Mouse (Mus musculus) forebrain, embryonic 10.5 days (tissue): Measurements from ENCODE around the gene Klk9. TPM values are rescaled to one million over a fixed set of nuclear protein-coding genes. Genes with fewer than 3 reads are reported as not detected.

Source experiments
- DNase-seq: peaks from one replicate; pipeline ENCODE4 v3.0.0-alpha.2; 2017; ENCODE audit warnings: low spot score; ENCODE audit errors: extremely low spot score
- H3K27ac ChIP-seq: fragments of 300-500 bp; sonication (generic); 2 replicates; pipeline ENCODE4 v1.5.1; 2016; ENCODE audit warnings: mild to moderate bottlenecking
- H3K27me3 ChIP-seq: fragments of 300-500 bp; sonication (generic); 2 replicates; pipeline ENCODE4 v1.6.1; 2016; ENCODE audit warnings: mild to moderate bottlenecking; ENCODE audit not compliant: poor library complexity, severe bottlenecking
- H3K36me3 ChIP-seq: fragments of 300-500 bp; sonication (generic); replicated peaks from 2 replicates; pipeline ENCODE4 v1.6.1; 2016; ENCODE audit warnings: mild to moderate bottlenecking, moderate library complexity
- H3K4me1 ChIP-seq: fragments of 300-500 bp; sonication (generic); 2 replicates; pipeline ENCODE4 v1.6.1; 2016
- H3K4me3 ChIP-seq: fragments of 300-500 bp; sonication (generic); 2 replicates; pipeline ENCODE4 v1.5.1; 2016; ENCODE audit warnings: mild to moderate bottlenecking, moderate library complexity
- H3K9me3 ChIP-seq: fragments of 300-500 bp; sonication (generic); 2 replicates; pipeline ENCODE4 v1.6.1; 2016; ENCODE audit warnings: mild to moderate bottlenecking, moderate library complexity
- WGBS: fragments of 180-500 bp; shearing (Covaris S2); methylation state at CpG from one replicate; pipeline ENCODE4 v1.1.7; 2016; 5-methylcytosine and 5-hydroxymethylcytosine counted together
- polyA plus RNA-seq: library from polyadenylated mRNA; unstranded; fragments of >200 nt; fragmentation: Nextera tagmentation; extraction: Ambion mirVana; gene quantifications from 2 replicates; pipeline ENCODE4 v1.2.1, GENCODE M21; 2016

Klk9 gene
- not detected in 2 replicates for polyA plus RNA-seq

- peaks cover 16% of the 10 kb centered on the region for H3K27me3 ChIP-seq
- no peak for DNase-seq
- no peak within 1 kb of the TSS for H3K4me3 ChIP-seq
- no peaks in the 10 kb centered on the region for H3K36me3 ChIP-seq
- no peak within 1 kb of the TSS for H3K27ac ChIP-seq
- H3K4me1 ChIP-seq: peaks cover 9% of the 10 kb centered on the region
- WGBS: 81% methylated on average over 7 of the region's 7 CpGs
- H3K9me3 ChIP-seq: no peaks in the 10 kb centered on the region
Measured at GRCm38 (mm10) chr7:43791591-43791990, at the start of gene Klk9. Klk9 (plus strand) TSS chr7:43791891.

GRCm38 (mm10) chr7:43747788-43748187 lies 43.9 kb upstream of the Klk9 start:
- no peak overlapping the region for H3K27ac ChIP-seq
- H3K4me1 ChIP-seq: no peaks in the 10 kb centered on the region
- no peak overlapping the region for H3K4me3 ChIP-seq
- DNase-seq: no peak
- H3K9me3 ChIP-seq: no peaks in the 10 kb centered on the region
- no peaks in the 10 kb centered on the region for H3K27me3 ChIP-seq
- 76% methylated on average over 1 of the region's 1 CpGs for WGBS
- H3K36me3 ChIP-seq: no peaks in the 10 kb centered on the region

- Histone ChIP-seq H3K9me3 (no peaks in the 10 kb centered on the region), H3K4me1 (no peaks in the 10 kb centered on the region), H3K27ac (no peak overlapping the region), H3K27me3 (no peaks in the 10 kb centered on the region), H3K36me3 (no peaks in the 10 kb centered on the region), H3K4me3 (no peak overlapping the region)
- DNase-seq: no peak
- 82% methylated on average over 2 of the region's 2 CpGs for WGBS
Measured at GRCm38 (mm10) chr7:43752806-43753205, 38.9 kb upstream of the Klk9 start.

- Histone ChIP-seq H3K9me3 (peaks cover 3% of the 10 kb centered on the region; the same call in 1 of the 2 replicates), H3K4me3 (no peak overlapping the region), H3K36me3 (no peaks in the 10 kb centered on the region), H3K27ac (no peak overlapping the region), H3K27me3 (no peaks in the 10 kb centered on the region), H3K4me1 (no peaks in the 10 kb centered on the region)
- 51% methylated on average over 8 of the region's 8 CpGs for WGBS
- DNase-seq: peak; percentile 13
Measured at GRCm38 (mm10) chr7:43766484-43766883, 25.2 kb upstream of the Klk9 start.

GRCm38 (mm10) chr7:43768597-43768996 lies 23.1 kb upstream of the Klk9 start, which contains the start of gene Klk12:
Klk12 (plus strand) TSS chr7:43768897.
- DNase-seq: no peak
- Histone ChIP-seq H3K36me3 (no peaks in the 10 kb centered on the region), H3K9me3 (peaks cover 3% of the 10 kb centered on the region; the same call in 1 of the 2 replicates), H3K27me3 (no peaks in the 10 kb centered on the region), H3K4me1 (no peaks in the 10 kb centered on the region), H3K27ac (no peak within 1 kb of the TSS), H3K4me3 (no peak within 1 kb of the TSS)
- 87% methylated on average over 4 of the region's 4 CpGs for WGBS

GRCm38 (mm10) chr7:43769636-43770035 lies 22.1 kb upstream of the Klk9 start:
- no peaks in the 10 kb centered on the region for H3K27me3 ChIP-seq
- no peaks in the 10 kb centered on the region for H3K36me3 ChIP-seq
- peaks cover 3% of the 10 kb centered on the region; the same call in 1 of the 2 replicates for H3K9me3 ChIP-seq
- DNase-seq: peak; percentile 7
- H3K4me3 ChIP-seq: no peak overlapping the region
- peaks cover 4% of the 10 kb centered on the region for H3K4me1 ChIP-seq
- no peak overlapping the region for H3K27ac ChIP-seq
- 91% methylated on average over 8 of the region's 8 CpGs for WGBS

- Histone ChIP-seq H3K36me3 (no peaks in the 10 kb centered on the region), H3K4me3 (no peak overlapping the region), H3K9me3 (peaks cover 3% of the 10 kb centered on the region; the same call in 1 of the 2 replicates), H3K27me3 (no peaks in the 10 kb centered on the region), H3K27ac (no peak overlapping the region), H3K4me1 (peaks cover 15% of the 10 kb centered on the region)
- WGBS: 93% methylated on average over 10 of the region's 10 CpGs
- DNase-seq: no peak
Measured at GRCm38 (mm10) chr7:43770701-43771100, 21.0 kb upstream of the Klk9 start.

GRCm38 (mm10) chr7:43771916-43772315 lies 19.8 kb upstream of the Klk9 start:
- H3K36me3 ChIP-seq: no peaks in the 10 kb centered on the region
- H3K27me3 ChIP-seq: no peaks in the 10 kb centered on the region
- no peak overlapping the region for H3K27ac ChIP-seq
- 93% methylated on average over 6 of the region's 6 CpGs for WGBS
- no peak overlapping the region for H3K4me3 ChIP-seq
- peaks cover 3% of the 10 kb centered on the region; the same call in 1 of the 2 replicates for H3K9me3 ChIP-seq
- H3K4me1 ChIP-seq: peaks cover 16% of the 10 kb centered on the region
- peak; percentile 10 for DNase-seq

- Histone ChIP-seq H3K4me3 (no peak overlapping the region), H3K27me3 (no peaks in the 10 kb centered on the region), H3K4me1 (peaks cover 16% of the 10 kb centered on the region), H3K9me3 (peaks cover 3% of the 10 kb centered on the region; the same call in 1 of the 2 replicates), H3K36me3 (no peaks in the 10 kb centered on the region), H3K27ac (no peak overlapping the region)
- peak; percentile 9 for DNase-seq
- WGBS: 74% methylated on average over 3 of the region's 3 CpGs
Measured at GRCm38 (mm10) chr7:43772901-43773300, 18.8 kb upstream of the Klk9 start.

- Histone ChIP-seq H3K27me3 (no peaks in the 10 kb centered on the region), H3K36me3 (no peaks in the 10 kb centered on the region), H3K4me3 (no peak within 1 kb of the TSS), H3K9me3 (no peaks in the 10 kb centered on the region), H3K27ac (peak within 1 kb of the TSS; percentile 80), H3K4me1 (peaks cover 16% of the 10 kb centered on the region)
- peak; percentile 10 for DNase-seq
- 87% methylated on average over 5 of the region's 5 CpGs for WGBS
Measured at GRCm38 (mm10) chr7:43774364-43774763, 17.3 kb upstream of the Klk9 start, which contains the start of gene Klk11. Klk11 (plus strand) TSS chr7:43774604.

GRCm38 (mm10) chr7:43774802-43775201 lies 16.9 kb upstream of the Klk9 start:
- 51% methylated on average over 6 of the region's 6 CpGs for WGBS
- Histone ChIP-seq H3K27ac (peak overlapping the region; percentile 80), H3K27me3 (no peaks in the 10 kb centered on the region), H3K9me3 (no peaks in the 10 kb centered on the region), H3K4me3 (no peak overlapping the region), H3K4me1 (peaks cover 16% of the 10 kb centered on the region), H3K36me3 (no peaks in the 10 kb centered on the region)
- DNase-seq: peak; percentile 13

GRCm38 (mm10) chr7:43775311-43776057 lies 16.2 kb upstream of the Klk9 start:
- H3K9me3 ChIP-seq: no peaks in the 10 kb centered on the region
- H3K4me1 ChIP-seq: peaks cover 16% of the 10 kb centered on the region
- no peak overlapping the region for H3K4me3 ChIP-seq
- no peaks in the 10 kb centered on the region for H3K36me3 ChIP-seq
- 39% methylated on average over 7 of the region's 7 CpGs for WGBS
- H3K27ac ChIP-seq: peak overlapping the region; percentile 80
- peak; percentile 7 for DNase-seq
- H3K27me3 ChIP-seq: no peaks in the 10 kb centered on the region

- no peaks in the 10 kb centered on the region for H3K27me3 ChIP-seq
- H3K36me3 ChIP-seq: no peaks in the 10 kb centered on the region
- no peaks in the 10 kb centered on the region for H3K9me3 ChIP-seq
- 79% methylated on average over 5 of the region's 5 CpGs for WGBS
- H3K4me3 ChIP-seq: no peak overlapping the region
- no peak overlapping the region for H3K27ac ChIP-seq
- DNase-seq: no peak
- peaks cover 16% of the 10 kb centered on the region for H3K4me1 ChIP-seq
Measured at GRCm38 (mm10) chr7:43776506-43776905, 15.2 kb upstream of the Klk9 start.
